Mouse (Mus musculus): Measurements from ENCODE around the gene Ccl22.

- no peak for TF ChIP-seq POLR2AphosphoS2 (IDR thresholded peaks at IDR 0.05; ENCODE audit: insufficient read length, low read depth)
- TF ChIP-seq MAX (IDR thresholded peaks at IDR 0.05; ENCODE audit: low read depth) = no peak
- no peak for TF ChIP-seq TCF12 (IDR thresholded peaks at IDR 0.05; ENCODE audit: insufficient read depth, poor library complexity, severe bottlenecking)
- no peak for TF ChIP-seq POLR2A (IDR thresholded peaks at IDR 0.05; ENCODE audit: insufficient read length, low read depth)
- TF ChIP-seq USF1 (IDR thresholded peaks at IDR 0.05; ENCODE audit: low read depth) = no peak
- TF ChIP-seq E2F4 (IDR thresholded peaks at IDR 0.05; ENCODE audit: insufficient read depth) = no peak
- no peak for TF ChIP-seq CEBPB (IDR thresholded peaks at IDR 0.05; ENCODE audit: insufficient read depth, poor library complexity, severe bottlenecking)
- no peak for TF ChIP-seq TCF3 (IDR thresholded peaks at IDR 0.05; ENCODE audit: insufficient read length, low read depth)
- no peak for TF ChIP-seq MYOG (IDR thresholded peaks at IDR 0.05; ENCODE audit: control insufficient read depth in 1 of 3, insufficient read depth in 1 of 3, insufficient read length in 2 of 3, low read depth in 2 of 3)
- no peak for TF ChIP-seq MYOD1 (IDR thresholded peaks at IDR 0.05; ENCODE audit: control insufficient read depth in 1 of 3, insufficient read length in 2 of 3, low read depth in 2 of 3)
- no peak for TF ChIP-seq REST (IDR thresholded peaks at IDR 0.05; ENCODE audit: insufficient read depth, insufficient read length)
- no peak for TF ChIP-seq SRF (IDR thresholded peaks at IDR 0.05; ENCODE audit: control insufficient read depth, insufficient read length, low read depth)
Observed at GRCm38 (mm10) chr8:94767035-94767434, 21.6 kb downstream of the Ccl22 start.
